Mouse (Mus musculus): Measurements from ENCODE around the gene Ddb2.

- TF ChIP-seq CTCF (IDR thresholded peaks at IDR 0.05; ENCODE audit: borderline replicate concordance, insufficient read depth, low read length) (no peak), POLR2A (IDR thresholded peaks at IDR 0.05; ENCODE audit: low read depth, low read length) (0 out of 2 replicates have a peak, but pooled peaks have one; percentile 36)
Observed at GRCm38 (mm10) chr2:91256256-91257125, 19.7 kb upstream of the Ddb2 start.

Data from embryonic fibroblast, embryonic 13.5 days (primary cell).